In genomic region chr8:124303211-124303902, GRCm38 (mm10) we compare ENCODE assay signal across 32 mouse cellular contexts.
DNase-seq lines count a peak whose midpoint lies in the region; ATAC-seq and TF ChIP-seq lines count a peak whose summit lies in the region.
"Had no signal": no experiment of that assay in that cellular context is flagged by ENCODE, and none has a peak within 500 bp of the region (broad histone marks: within the 10 kb centered on the region; RNA-seq: fewer than 3 reads in every experiment).

No protein-coding gene starts in this region.

- H3K4me1 ChIP-seq in intestine, embryonic 16.5 days (ENCODE audit: control insufficient read depth, insufficient read depth, low read length): 0 out of 2 replicates have a peak, but pooled peaks cover 2% of the 10 kb centered on the region
- no peaks in the 10 kb centered on the region for H3K4me1 ChIP-seq in intestine, postnatal 0 days (replicated peaks; ENCODE audit: control insufficient read depth, insufficient read depth, low read length)
- peaks cover 61% of the 10 kb centered on the region for H3K4me1 ChIP-seq in cerebellum, adult 2 months (ENCODE audit: control insufficient read depth, insufficient read depth, low read length)
- peaks cover 9% of the 10 kb centered on the region; the same call in 1 of the 2 replicates for H3K4me1 ChIP-seq in forebrain, embryonic 16.5 days (replicated peaks; ENCODE audit: control insufficient read depth, insufficient read depth, low read length)

- TF ChIP-seq POLR2A in cerebellum, adult 2 months (IDR thresholded peaks at IDR 0.05; ENCODE audit: borderline replicate concordance, insufficient read depth, low read length): no peak

- H3K4me3 ChIP-seq in intestine, embryonic 16.5 days (ENCODE audit: low read length): no peak overlapping the region
- no peak overlapping the region for H3K4me3 ChIP-seq in intestine, postnatal 0 days (ENCODE audit: low read depth, low read length)
- no peak overlapping the region for H3K4me3 ChIP-seq in cerebellum, adult 2 months (replicated peaks; ENCODE audit: insufficient read depth, low read depth, low read length)
- no peak overlapping the region for H3K4me3 ChIP-seq in forebrain, embryonic 16.5 days (replicated peaks; ENCODE audit: low read length)
- H3K4me3 ChIP-seq: embryonic facial prominence, embryonic 13.5 days; forebrain, embryonic 12.5 days; heart, embryonic 12.5 days; intestine, embryonic 15.5 days; limb, embryonic 10.5 days; limb, embryonic 15.5 days; liver, embryonic 13.5 days; midbrain, embryonic 15.5 days; neural tube, embryonic 12.5 days had no signal

- no peaks in the 10 kb centered on the region for H3K9me3 ChIP-seq in intestine, embryonic 16.5 days (ENCODE audit: control insufficient read depth, low read length)
- H3K9me3 ChIP-seq in intestine, postnatal 0 days (ENCODE audit: control insufficient read depth): no peaks in the 10 kb centered on the region
- H3K9me3 ChIP-seq in forebrain, embryonic 16.5 days (ENCODE audit: control insufficient read depth, low read length): no peaks in the 10 kb centered on the region
- H3K9me3 ChIP-seq: embryonic facial prominence, embryonic 13.5 days; forebrain, embryonic 12.5 days; heart, embryonic 12.5 days; intestine, embryonic 15.5 days; limb, embryonic 10.5 days; limb, embryonic 15.5 days; liver, embryonic 13.5 days; midbrain, embryonic 15.5 days; neural tube, embryonic 12.5 days had no signal

- no peaks in the 10 kb centered on the region for H3K36me3 ChIP-seq in intestine, embryonic 16.5 days (ENCODE audit: control insufficient read depth, insufficient read depth, low read length)
- peaks cover 8% of the 10 kb centered on the region for H3K36me3 ChIP-seq in intestine, postnatal 0 days (ENCODE audit: control insufficient read depth, insufficient read depth)
- H3K36me3 ChIP-seq in forebrain, embryonic 16.5 days (ENCODE audit: control insufficient read depth, insufficient read depth): no peaks in the 10 kb centered on the region
- H3K36me3 ChIP-seq: intestine, embryonic 15.5 days; midbrain, embryonic 15.5 days had no signal

- peak; percentile 62 for DNase-seq in fat pad, adult 2 months (ENCODE audit: extremely low read depth, low read depth, low spot score)
- peak; percentile 48 to 51 for DNase-seq in kidney, adult 8-10 months
- DNase-seq in kidney, postnatal 10 days: peak; percentile 52
- DNase-seq in cerebellum, adult 2 months: no peak
- DNase-seq: adrenal gland, postnatal 14 days; cerebellum, adult 11 months; cerebellum, adult 9-11 months; gastrocnemius, postnatal 25 days; heart, adult 18-20 months; heart, postnatal 4 days; liver, embryonic 13.5 days; lung, adult 18-20 months; lung, postnatal 4 days; right cerebral cortex, adult 18-20 months; right cerebral cortex, postnatal 4 days; thymus, adult 2 months; thymus, postnatal 36 days had no signal

- ATAC-seq in intestine, embryonic 16.5 days: no peak
- ATAC-seq in intestine, postnatal 0 days: no peak
- no peak for ATAC-seq in forebrain, embryonic 16.5 days
- ATAC-seq in frontal cortex, adult (ENCODE audit: low TSS enrichment): no peak
- ATAC-seq: hindbrain, postnatal 0 days; intestine, embryonic 15.5 days; lung, postnatal 0 days; midbrain, embryonic 15.5 days; Patski had no signal

- peak overlapping the region; percentile 13; the same call in 1 of the 2 replicates for H3K9ac ChIP-seq in intestine, embryonic 16.5 days (ENCODE audit: low read depth, low read length)
- H3K9ac ChIP-seq in intestine, postnatal 0 days (ENCODE audit: low read depth, low read length): no peak overlapping the region
- no peak overlapping the region for H3K9ac ChIP-seq in forebrain, embryonic 16.5 days (replicated peaks; ENCODE audit: low read depth, low read length)
- H3K9ac ChIP-seq: embryonic facial prominence, embryonic 13.5 days; forebrain, embryonic 12.5 days; heart, embryonic 12.5 days; intestine, embryonic 15.5 days; limb, embryonic 15.5 days; liver, embryonic 13.5 days; midbrain, embryonic 15.5 days; neural tube, embryonic 12.5 days had no signal

- H3K27ac ChIP-seq in intestine, embryonic 16.5 days (ENCODE audit: low read length): no peak overlapping the region
- H3K27ac ChIP-seq in intestine, postnatal 0 days (ENCODE audit: low read depth, low read length): no peak overlapping the region
- no peak overlapping the region for H3K27ac ChIP-seq in cerebellum, adult 2 months (ENCODE audit: insufficient read depth, low read length)
- H3K27ac ChIP-seq in forebrain, embryonic 16.5 days (ENCODE audit: low read length): no peak overlapping the region
- H3K27ac ChIP-seq: embryonic facial prominence, embryonic 13.5 days; forebrain, embryonic 12.5 days; hindbrain, postnatal 0 days; intestine, embryonic 15.5 days; limb, embryonic 10.5 days; limb, embryonic 15.5 days; liver, embryonic 13.5 days; midbrain, embryonic 15.5 days; neural tube, embryonic 12.5 days had no signal

- H3K4me2 ChIP-seq in intestine, embryonic 16.5 days (ENCODE audit: low read depth, low read length): no peak overlapping the region
- H3K4me2 ChIP-seq in intestine, postnatal 0 days (replicated peaks; ENCODE audit: low read depth): no peak overlapping the region
- H3K4me2 ChIP-seq in forebrain, embryonic 16.5 days (ENCODE audit: low read length): no peak overlapping the region
- H3K4me2 ChIP-seq: embryonic facial prominence, embryonic 13.5 days; forebrain, embryonic 12.5 days; heart, embryonic 12.5 days; intestine, embryonic 15.5 days; limb, embryonic 15.5 days; liver, embryonic 13.5 days; midbrain, embryonic 15.5 days; neural tube, embryonic 12.5 days had no signal

- TF ChIP-seq CTCF in intestine, postnatal 0 days (IDR thresholded peaks at IDR 0.05; ENCODE audit: low read depth): no peak
- no peak for TF ChIP-seq CTCF in cerebellum, adult 2 months (IDR thresholded peaks at IDR 0.05; ENCODE audit: borderline replicate concordance, insufficient read depth, low read depth, low read length)

- no peaks in the 10 kb centered on the region for H3K27me3 ChIP-seq in intestine, embryonic 16.5 days (replicated peaks; ENCODE audit: control insufficient read depth, insufficient read depth, low read length)
- no peaks in the 10 kb centered on the region for H3K27me3 ChIP-seq in intestine, postnatal 0 days (replicated peaks; ENCODE audit: control insufficient read depth, insufficient read depth, low read length)
- no peaks in the 10 kb centered on the region; the same call in 1 of the 2 replicates for H3K27me3 ChIP-seq in cerebellum, adult 2 months (ENCODE audit: control insufficient read depth, insufficient read depth, low read length)
- no peaks in the 10 kb centered on the region for H3K27me3 ChIP-seq in forebrain, embryonic 16.5 days (replicated peaks; ENCODE audit: control insufficient read depth, insufficient read depth, low read length)
- H3K27me3 ChIP-seq: embryonic facial prominence, embryonic 13.5 days; forebrain, embryonic 12.5 days; heart, embryonic 12.5 days; intestine, embryonic 15.5 days; limb, embryonic 15.5 days; liver, embryonic 13.5 days; midbrain, embryonic 15.5 days; neural tube, embryonic 12.5 days; Patski had no signal

- WGBS in intestine, embryonic 16.5 days: 87% methylated on average over 15 of the region's 15 CpGs
- WGBS in intestine, postnatal 0 days: 85% methylated on average over 15 of the region's 15 CpGs
- 79% methylated on average over 15 of the region's 15 CpGs for WGBS in cerebellum, adult 2 months
- WGBS in forebrain, embryonic 16.5 days: 89% methylated on average over 15 of the region's 15 CpGs

Comparison
In these comparisons a context has a peak if more than half of its experiments do, and no peak if none do; other contexts are left out.
1. DNase-seq: peak in fat pad, adult 2 months (single experiment), kidney, adult 8-10 months (2 of 2) and kidney, postnatal 10 days (single experiment); none in cerebellum, adult 2 months (0 of 2).